In genomic region chr6:137796596-137797567, GRCm38 (mm10) we compare ENCODE assay signal across 8 mouse cellular contexts. TPM values are rescaled to one million over a fixed set of nuclear protein-coding genes. Genes with fewer than 3 reads are reported as not detected.
DNase-seq lines count a peak whose midpoint lies in the region; ATAC-seq and TF ChIP-seq lines count a peak whose summit lies in the region.

No protein-coding gene starts in this region.

- H3K4me3 ChIP-seq in forebrain, embryonic 11.5 days (ENCODE audit: low read depth, low read length), result no peak overlapping the region
- no peak overlapping the region for H3K4me3 ChIP-seq in forebrain, embryonic 10.5 days
- no peak overlapping the region for H3K4me3 ChIP-seq in kidney, postnatal 0 days (replicated peaks; ENCODE audit: low read depth, low read length)
- H3K4me3 ChIP-seq in midbrain, embryonic 15.5 days, result no peak overlapping the region

- no peak overlapping the region for H3K9ac ChIP-seq in forebrain, embryonic 11.5 days (ENCODE audit: low read length)
- no peak overlapping the region for H3K9ac ChIP-seq in kidney, postnatal 0 days (ENCODE audit: low read depth, low read length)
- H3K9ac ChIP-seq in midbrain, embryonic 15.5 days, result no peak overlapping the region

- H3K36me3 ChIP-seq in forebrain, embryonic 11.5 days (ENCODE audit: control insufficient read depth, insufficient read depth, low read length), result no peaks in the 10 kb centered on the region
- peaks cover 35% of the 10 kb centered on the region for H3K36me3 ChIP-seq in forebrain, embryonic 10.5 days (replicated peaks)
- peaks cover 8% of the 10 kb centered on the region; the same call in 1 of the 2 replicates for H3K36me3 ChIP-seq in kidney, postnatal 0 days (ENCODE audit: insufficient read depth, low read length)
- H3K36me3 ChIP-seq in midbrain, embryonic 15.5 days (replicated peaks), result no peaks in the 10 kb centered on the region

- H3K4me1 ChIP-seq in forebrain, embryonic 11.5 days (replicated peaks; ENCODE audit: control insufficient read depth, insufficient read depth, low read length), result no peaks in the 10 kb centered on the region
- peaks cover 16% of the 10 kb centered on the region for H3K4me1 ChIP-seq in forebrain, embryonic 10.5 days
- H3K4me1 ChIP-seq in kidney, postnatal 0 days (replicated peaks; ENCODE audit: insufficient read depth, low read length), result no peaks in the 10 kb centered on the region
- no peaks in the 10 kb centered on the region for H3K4me1 ChIP-seq in midbrain, embryonic 15.5 days

- DNase-seq in forebrain, embryonic 11.5 days (ENCODE audit: low spot score), result peak; percentile 47
- no peak for DNase-seq in forebrain, embryonic 10.5 days (ENCODE audit: extremely low spot score, low spot score)
- peak; percentile 25 for DNase-seq in A20 (ENCODE audit: low read depth, low spot score)
- DNase-seq in embryo, embryonic 9.5 days (ENCODE audit: extremely low spot score), result peak; percentile 38
- DNase-seq in kidney, postnatal 0 days (ENCODE audit: low spot score), result peak; percentile 81
- no peak for DNase-seq in testis, postnatal 10 days (ENCODE audit: low spot score)
- no peak for DNase-seq in spleen, postnatal 36 days (ENCODE audit: low spot score in 2 of 2)

- peak; percentile 55 for ATAC-seq in forebrain, embryonic 11.5 days (replicated peaks; ENCODE audit: low FRiP score)
- ATAC-seq in kidney, postnatal 0 days (replicated peaks; ENCODE audit: low FRiP score, low read depth), result peak; percentile 50; the same call in 1 of the 2 replicates
- ATAC-seq in midbrain, embryonic 15.5 days (replicated peaks), result peak; percentile 67

- 70% methylated on average over 29 of the region's 29 CpGs for WGBS in forebrain, embryonic 11.5 days
- 75% methylated on average over 29 of the region's 29 CpGs for WGBS in forebrain, embryonic 10.5 days
- 67% methylated on average over 29 of the region's 29 CpGs for WGBS in kidney, postnatal 0 days
- 71% methylated on average over 29 of the region's 29 CpGs for WGBS in midbrain, embryonic 15.5 days

- H3K9me3 ChIP-seq in forebrain, embryonic 11.5 days (ENCODE audit: control insufficient read depth, low read length), result peaks cover 6% of the 10 kb centered on the region; the same call in 1 of the 2 replicates
- peaks cover 15% of the 10 kb centered on the region for H3K9me3 ChIP-seq in forebrain, embryonic 10.5 days
- no peaks in the 10 kb centered on the region for H3K9me3 ChIP-seq in kidney, postnatal 0 days (replicated peaks; ENCODE audit: low read length)
- no peaks in the 10 kb centered on the region for H3K9me3 ChIP-seq in midbrain, embryonic 15.5 days

- H3K4me2 ChIP-seq in forebrain, embryonic 11.5 days (ENCODE audit: low read depth, low read length, severe bottlenecking), result no peak overlapping the region
- H3K4me2 ChIP-seq in kidney, postnatal 0 days (ENCODE audit: low read length), result no peak overlapping the region
- no peak overlapping the region for H3K4me2 ChIP-seq in midbrain, embryonic 15.5 days

- no peak overlapping the region for H3K27ac ChIP-seq in forebrain, embryonic 11.5 days (ENCODE audit: low read depth, low read length)
- no peak overlapping the region for H3K27ac ChIP-seq in forebrain, embryonic 10.5 days
- no peak overlapping the region for H3K27ac ChIP-seq in kidney, postnatal 0 days
- H3K27ac ChIP-seq in midbrain, embryonic 15.5 days, result no peak overlapping the region

- peak; percentile 79 for TF ChIP-seq CTCF in kidney, postnatal 0 days (IDR thresholded peaks at IDR 0.05; ENCODE audit: low read depth)

- no peaks in the 10 kb centered on the region for H3K27me3 ChIP-seq in forebrain, embryonic 11.5 days (ENCODE audit: control insufficient read depth, insufficient read depth, low read length)
- H3K27me3 ChIP-seq in forebrain, embryonic 10.5 days (ENCODE audit: poor library complexity, severe bottlenecking), result no peaks in the 10 kb centered on the region
- no peaks in the 10 kb centered on the region for H3K27me3 ChIP-seq in kidney, postnatal 0 days (ENCODE audit: insufficient read depth, low read length)
- H3K27me3 ChIP-seq in midbrain, embryonic 15.5 days (replicated peaks), result no peaks in the 10 kb centered on the region

RNA-seq across cellular contexts. Expression of gene Dera, which starts 42.5 kb away (rescaled TPM):
- 44.5 and 46.4 TPM in 2 replicates for polyA plus RNA-seq in forebrain, embryonic 11.5 days (2014; fragmentation: Nextera tagmentation; extraction: Ambion mirVana)
- 67.2 and 69.5 TPM in 2 replicates for polyA plus RNA-seq in forebrain, embryonic 10.5 days (2016; fragmentation: Nextera tagmentation; extraction: Ambion mirVana)
- 85.5 and 92.3 TPM in 2 replicates for polyA plus RNA-seq in kidney, postnatal 0 days (2015; fragmentation: Nextera tagmentation; extraction: Ambion mirVana)
- 11.1 and 12.3 TPM in 2 replicates for polyA plus RNA-seq in midbrain, embryonic 15.5 days (2015; fragmentation: Nextera tagmentation; extraction: Ambion mirVana)

Comparison
In these comparisons a context has a peak if more than half of its experiments do, and no peak if none do; other contexts are left out.
1. DNase-seq: peak in forebrain, embryonic 11.5 days (single experiment), A20 (single experiment), embryo, embryonic 9.5 days (single experiment) and kidney, postnatal 0 days (single experiment); none in forebrain, embryonic 10.5 days (single experiment), testis, postnatal 10 days (single experiment) and spleen, postnatal 36 days (0 of 2).
2. Peak in every context shown above with its lines, with median percentiles within 50 percentile points of each other: ATAC-seq.